Mouse (Mus musculus) retina, adult 2 months (tissue): ENCODE data around the gene Enho.
A peak's percentile ranks its signal among the peaks of the same experiment; 100 is the strongest.
"Not testable (repeated sequence)": the region's sequence is repeated elsewhere in the genome, so short reads cannot be mapped to it uniquely, and the experiment has no call there.

Source experiments
- DNase-seq: peaks from one replicate; pipeline ENCODE4 v3.0.0-alpha.2; 2012; ENCODE audit warnings: low read depth, low spot score

Enho gene

GRCm38 (mm10) chr4:41639913-41640507 is at the start of gene Enho:
TSS of gene Enho (minus strand) at chr4:41640324.
- peak; percentile 64 for DNase-seq

DNA sequence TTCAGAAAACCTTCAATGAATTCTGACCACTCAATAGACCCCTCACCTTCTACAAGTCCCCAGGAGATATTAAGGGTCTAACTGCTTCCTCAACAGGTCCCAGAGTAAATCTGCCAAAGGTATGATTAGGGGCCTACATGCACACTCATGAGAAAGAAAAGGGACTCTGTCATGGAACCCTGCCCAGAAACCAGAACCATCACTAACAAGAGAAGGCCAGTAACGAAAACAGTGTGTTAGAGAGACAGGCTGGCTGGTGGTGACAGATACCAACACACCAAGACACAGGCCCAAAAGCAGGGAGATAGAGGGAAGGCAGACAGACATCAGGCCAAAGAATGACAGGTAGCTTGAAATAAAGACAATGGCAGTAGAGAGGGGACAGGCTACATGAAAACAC is 48.4 kb upstream of the Enho start:
- DNase-seq: not testable (repeated sequence)

GRCm38 (mm10) chr4:41685882-41686492 is 45.9 kb upstream of the Enho start:
- DNase-seq: not testable (repeated sequence)

DNA sequence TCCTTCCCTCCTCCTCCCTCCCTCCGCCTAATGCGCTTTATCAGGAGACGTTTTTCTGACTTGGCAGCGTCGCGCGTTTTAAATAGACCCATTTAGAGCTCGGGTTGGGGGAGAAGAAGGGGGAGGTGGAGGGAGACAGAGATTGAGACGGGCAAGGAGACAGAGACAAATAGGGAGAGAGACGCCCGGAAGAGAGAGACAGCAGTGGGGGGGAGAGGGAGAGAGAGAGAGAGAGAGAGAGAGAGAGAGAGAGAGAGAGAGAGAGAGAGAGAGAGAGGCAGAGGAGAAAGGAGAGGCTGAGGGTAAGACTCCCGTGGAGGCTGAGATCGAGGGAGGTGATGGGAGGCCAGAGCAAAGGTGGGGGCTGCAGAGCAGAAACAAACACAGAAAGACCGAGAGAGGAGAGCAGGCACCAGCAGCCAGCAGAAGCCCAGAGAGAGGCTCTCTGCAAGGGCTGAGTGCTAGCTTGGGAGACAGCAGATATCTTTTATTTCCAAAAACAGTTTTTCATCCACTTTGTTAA is 44.9 kb upstream of the Enho start:
- DNase-seq: not testable (repeated sequence)

DNA sequence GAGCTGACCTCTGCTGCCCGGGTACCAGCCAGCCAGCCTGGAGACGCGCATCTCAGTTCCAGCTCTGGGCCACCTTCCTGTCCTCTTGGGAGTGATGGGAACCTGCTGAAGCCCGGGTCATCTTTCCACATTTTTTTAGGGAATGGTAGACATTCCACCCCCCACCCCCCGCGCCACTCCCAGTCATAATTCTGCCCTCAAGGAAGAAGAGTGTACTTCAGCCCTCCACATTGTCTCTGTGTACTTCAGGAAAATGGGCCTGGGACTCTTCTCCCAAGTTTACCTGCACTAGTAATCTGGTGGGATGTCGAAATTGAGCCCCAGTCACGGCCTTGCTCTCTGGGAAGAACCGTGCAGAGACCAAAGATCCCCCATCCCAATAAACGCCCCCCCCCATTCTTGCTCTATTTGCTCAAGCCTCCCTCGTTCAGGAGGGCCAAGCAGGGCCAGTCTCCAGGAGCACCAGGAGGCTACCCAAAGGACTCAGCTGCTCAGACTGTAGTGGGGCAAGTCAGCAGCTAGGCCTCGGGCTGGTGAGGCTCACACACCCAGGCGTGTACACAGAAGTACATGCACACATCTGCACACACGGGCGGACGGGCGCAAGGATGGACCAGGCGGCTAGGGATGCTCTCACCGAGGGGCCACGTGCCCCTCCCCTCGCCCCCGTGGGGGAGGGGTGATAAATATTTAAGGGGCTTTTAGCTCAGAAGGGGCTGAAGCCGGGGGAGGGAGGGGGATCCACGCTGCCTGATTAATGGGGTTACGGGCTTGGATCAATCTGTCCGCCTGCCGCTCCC is 44.2 kb upstream of the Enho start:
- DNase-seq: not testable (repeated sequence)

- DNase-seq: not testable (repeated sequence)
Measured at GRCm38 (mm10) chr4:41683303-41683702, 43.2 kb upstream of the Enho start.

- DNase-seq: no peak
Measured at GRCm38 (mm10) chr4:41682789-41683188, 42.7 kb upstream of the Enho start.

GRCm38 (mm10) chr4:41681947-41682346 is 41.8 kb upstream of the Enho start:
- no peak for DNase-seq

DNA sequence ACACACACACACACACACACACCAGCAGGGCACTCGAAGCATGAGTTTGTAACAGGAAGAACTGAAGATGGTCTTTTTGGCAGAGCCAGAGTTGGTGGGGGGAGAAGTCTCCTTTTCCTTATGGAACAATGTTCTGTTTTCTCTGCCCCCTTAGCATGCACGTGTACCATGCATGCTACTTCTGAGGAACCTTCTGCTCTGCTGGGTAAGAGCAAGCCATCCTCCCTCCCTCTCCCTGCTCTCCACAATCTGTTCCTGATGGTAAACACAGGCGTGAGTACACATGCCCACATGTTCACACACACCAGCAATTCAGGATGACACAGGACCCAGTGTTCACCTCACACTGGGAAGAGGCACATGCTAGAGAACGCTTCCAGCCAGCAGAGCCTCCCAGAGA is 41.1 kb upstream of the Enho start:
- DNase-seq: no peak

GRCm38 (mm10) chr4:41679291-41679690 is 39.2 kb upstream of the Enho start:
- no peak for DNase-seq

- DNase-seq: no peak
Measured at GRCm38 (mm10) chr4:41678863-41679262, 38.7 kb upstream of the Enho start.

DNA sequence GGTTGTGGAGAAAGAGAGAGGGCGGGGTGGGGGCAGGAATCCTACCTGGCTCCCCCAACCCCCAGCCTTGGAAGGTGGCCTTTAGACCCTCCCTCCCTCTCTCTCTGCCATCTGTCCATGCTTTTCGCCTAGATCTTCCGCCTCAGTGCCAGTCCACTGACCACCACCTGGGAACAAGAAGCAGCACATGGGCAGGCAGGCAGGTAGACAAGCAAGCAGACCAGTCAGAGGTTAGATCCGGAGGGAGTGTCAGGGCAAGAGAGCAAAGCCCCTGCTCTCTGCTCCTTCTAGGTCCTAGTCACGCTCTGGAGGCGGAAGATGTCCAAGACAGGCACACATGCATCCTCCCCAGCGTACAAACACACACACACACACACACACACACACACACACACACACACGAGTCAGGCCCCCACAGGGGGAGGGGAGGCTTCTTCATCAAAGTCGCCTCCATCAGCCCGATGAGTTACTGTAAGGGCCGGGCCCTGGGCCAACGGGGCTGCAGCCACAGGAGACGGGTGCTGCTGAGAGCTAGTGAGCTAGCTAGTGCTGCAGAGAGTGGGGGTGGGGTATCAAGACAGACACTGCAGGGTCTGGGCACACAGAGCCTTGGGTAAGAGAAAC is 37.0 kb upstream of the Enho start:
- no peak for DNase-seq

GRCm38 (mm10) chr4:41676248-41677005 is 36.3 kb upstream of the Enho start:
- DNase-seq: no peak

DNA sequence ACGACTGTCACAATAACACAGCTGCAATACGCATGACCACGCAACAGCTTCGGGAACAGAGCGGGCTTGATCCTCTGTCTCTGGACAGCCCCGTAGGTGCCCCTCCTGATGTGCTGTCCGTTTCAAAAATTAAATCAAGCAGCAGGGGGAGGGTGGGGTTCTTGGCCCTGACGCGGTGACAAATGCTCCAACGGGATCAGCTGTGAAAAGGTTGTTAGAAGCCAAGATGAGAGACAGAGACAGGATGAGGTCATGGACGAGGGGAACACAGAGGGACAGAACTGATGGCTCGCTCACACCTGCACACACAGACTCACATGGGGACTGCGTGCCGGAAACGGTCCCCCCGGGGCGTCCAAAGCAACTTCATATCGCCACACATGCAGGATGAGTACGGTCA is 33.1 kb upstream of the Enho start:
- no peak for DNase-seq

DNA sequence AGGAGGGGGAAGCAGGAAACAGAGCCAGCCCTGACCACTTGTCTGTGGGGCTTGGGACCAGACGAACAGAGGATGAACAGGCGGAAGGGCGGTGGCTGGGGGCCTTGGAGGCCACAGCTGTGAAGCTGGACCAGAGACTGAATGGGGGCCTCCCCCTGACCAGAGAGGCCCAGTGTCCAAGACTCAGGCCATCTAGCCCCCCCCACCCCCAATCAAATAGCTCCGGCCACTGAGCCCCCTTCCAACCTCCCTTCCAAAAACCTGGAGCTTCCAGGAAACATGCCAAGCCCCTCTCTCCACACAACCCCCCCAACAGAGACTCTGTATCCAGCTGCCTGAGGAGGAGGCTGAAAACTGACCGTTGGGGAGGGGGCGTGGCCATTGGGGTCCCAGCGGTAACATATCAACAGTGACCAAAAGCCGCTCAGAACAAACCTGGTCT is 32.4 kb upstream of the Enho start:
- no peak for DNase-seq

- DNase-seq: no peak
Measured at GRCm38 (mm10) chr4:41671963-41672480, 31.9 kb upstream of the Enho start.

DNA sequence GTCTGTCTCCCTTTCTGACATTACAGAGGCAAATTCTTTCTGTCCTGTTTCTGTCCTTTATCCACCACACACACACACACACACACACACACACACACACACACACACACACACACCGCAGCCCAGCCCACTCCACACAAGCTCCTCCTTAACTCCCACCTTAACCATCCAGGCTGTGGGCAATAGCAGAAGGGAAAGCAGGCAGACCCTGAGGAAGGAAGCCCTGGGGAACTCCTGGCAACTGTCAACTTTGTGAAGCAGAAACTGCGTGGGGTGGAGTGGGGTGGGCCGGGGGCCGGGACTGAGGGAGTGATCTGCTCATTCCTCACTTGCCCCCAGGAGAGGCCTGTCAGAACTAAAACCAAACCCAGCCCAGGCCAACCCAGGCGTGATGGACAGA is 31.4 kb upstream of the Enho start:
- no peak for DNase-seq

GRCm38 (mm10) chr4:41670836-41671235 is 30.7 kb upstream of the Enho start:
- DNase-seq: no peak

DNA sequence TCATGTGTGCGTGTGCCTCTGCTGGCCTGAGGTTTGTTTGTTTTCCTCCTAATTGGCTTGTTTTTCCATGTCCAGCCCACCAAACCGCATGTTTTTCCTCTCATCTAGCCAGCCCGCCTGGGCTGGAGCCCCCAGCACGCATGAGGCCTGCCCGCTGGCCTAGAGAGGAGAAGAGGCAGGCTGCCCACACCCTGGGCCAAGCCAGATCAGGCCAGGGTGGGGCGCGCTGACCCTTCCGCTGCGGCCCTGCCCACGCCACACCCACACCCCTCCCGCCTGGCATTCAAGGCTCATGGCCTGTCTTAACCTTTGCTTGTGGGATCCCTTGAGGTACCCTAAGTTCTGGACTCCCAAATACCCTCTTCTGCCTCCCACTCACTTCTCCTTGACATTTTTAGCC is 26.5 kb upstream of the Enho start:
- DNase-seq: no peak

- no peak for DNase-seq
Measured at GRCm38 (mm10) chr4:41665009-41665675, 25.0 kb upstream of the Enho start.

GRCm38 (mm10) chr4:41664533-41664932 is 24.4 kb upstream of the Enho start:
- DNase-seq: no peak
